Mouse (Mus musculus) neural tube, embryonic 11.5 days (tissue): ENCODE results near the gene Phox2a. TPM values are rescaled to one million over a fixed set of nuclear protein-coding genes. Genes with fewer than 3 reads are reported as not detected.

Experiments used
- ATAC-seq: fragments of 200-750 bp; cut with Nextera tagmentation; 2 replicates; pipeline ENCODE4 v1.8.0; 2017; ENCODE audit warnings: moderate number of reproducible peaks, mild to moderate bottlenecking, moderate TSS enrichment, moderate library complexity; ENCODE audit not compliant: insufficient read depth, low FRiP score, low TSS enrichment
- DNase-seq: peaks from one replicate; pipeline ENCODE4 v3.0.0-alpha.2; 2015; ENCODE audit warnings: low spot score
- H3K27ac ChIP-seq: fragments of 300-500 bp; sonication (generic); 2 replicates; pipeline ENCODE4 v1.5.1; 2014; ENCODE audit warnings: low read depth, mild to moderate bottlenecking, low read length
- H3K27me3 ChIP-seq: fragments of 300-500 bp; sonication (generic); 2 replicates; pipeline ENCODE4 v1.6.1; 2014; ENCODE audit warnings: mild to moderate bottlenecking, low read length, mixed read lengths; ENCODE audit not compliant: control insufficient read depth, insufficient read depth
- H3K36me3 ChIP-seq: fragments of 300-500 bp; sonication (generic); 2 replicates; pipeline ENCODE4 v1.6.1; 2014; ENCODE audit warnings: mild to moderate bottlenecking, low read length, moderate library complexity, mixed read lengths; ENCODE audit not compliant: control insufficient read depth, insufficient read depth
- H3K4me1 ChIP-seq: fragments of 300-500 bp; sonication (generic); 2 replicates; pipeline ENCODE4 v1.6.1; 2014; ENCODE audit warnings: low read length, mixed read lengths; ENCODE audit not compliant: control insufficient read depth, insufficient read depth
- H3K4me2 ChIP-seq: fragments of 300-500 bp; sonication (generic); 2 replicates; pipeline ENCODE4 v1.6.1; 2014; ENCODE audit warnings: low read depth, mild to moderate bottlenecking, moderate library complexity
- H3K4me3 ChIP-seq: fragments of 300-500 bp; sonication (generic); 2 replicates; pipeline ENCODE4 v1.5.1; 2014; ENCODE audit warnings: low read depth, low read length
- H3K9ac ChIP-seq: fragments of 300-500 bp; sonication (generic); 2 replicates; pipeline ENCODE4 v1.6.1; 2014; ENCODE audit warnings: mild to moderate bottlenecking, low read length
- H3K9me3 ChIP-seq: fragments of 300-500 bp; sonication (generic); 2 replicates; pipeline ENCODE4 v1.6.1; 2016; ENCODE audit warnings: low read length; ENCODE audit not compliant: control insufficient read depth
- WGBS: fragments of 180-500 bp; shearing (Covaris S2); extraction: QIAGEN DNeasy Blood & Tissue Kit; methylation state at CpG from one replicate; pipeline ENCODE4 v1.1.7; 2014; 5-methylcytosine and 5-hydroxymethylcytosine counted together
- polyA plus RNA-seq: library from polyadenylated mRNA; unstranded; fragments of >200 nt; fragmentation: Nextera tagmentation; extraction: Ambion mirVana; gene quantifications from 2 replicates; pipeline ENCODE4 v1.2.1, GENCODE M21; 2014

The Phox2a gene
- polyA plus RNA-seq, 1 experiment from 2014 or later: 1.9 TPM

GRCm38 (mm10) chr7:101870629-101871028 is 52.5 kb downstream of the Phox2a start, which contains the start of gene Folr1:
TSS of gene Folr1 (minus strand) at chr7:101870788.
- no peaks in the 10 kb centered on the region for H3K36me3 ChIP-seq
- no peaks in the 10 kb centered on the region for H3K4me1 ChIP-seq
- H3K4me3 ChIP-seq: no peak within 1 kb of the TSS
- WGBS: 41% methylated on average over 2 of the region's 2 CpGs
- no peaks in the 10 kb centered on the region for H3K9me3 ChIP-seq
- no peak within 1 kb of the TSS for H3K27ac ChIP-seq
- DNase-seq: no peak
- ATAC-seq: no peak
- no peak within 1 kb of the TSS for H3K4me2 ChIP-seq
- H3K9ac ChIP-seq: no peak within 1 kb of the TSS
- no peaks in the 10 kb centered on the region for H3K27me3 ChIP-seq

DNA sequence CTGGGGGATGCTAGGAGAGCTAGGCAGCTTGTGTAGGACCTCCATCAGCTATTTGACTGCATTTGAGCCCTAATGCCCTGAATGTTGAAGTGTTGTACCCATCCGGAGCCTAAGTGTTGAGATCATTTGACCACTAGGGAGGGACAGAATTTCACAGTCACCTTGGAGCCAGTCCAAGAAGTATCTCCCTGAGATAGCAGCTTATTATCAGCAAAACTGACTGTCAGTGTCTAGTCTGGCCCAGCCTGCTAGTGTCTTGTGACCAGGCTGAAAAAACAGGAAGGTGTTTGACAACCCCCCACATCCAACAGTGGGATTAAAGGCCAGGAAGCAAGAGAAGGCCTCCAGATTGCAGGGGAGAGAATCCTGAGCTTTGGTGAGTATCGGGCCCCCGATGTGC is 53.2 kb downstream of the Phox2a start:
- ATAC-seq (no peak), DNase-seq (no peak)
- no peak overlapping the region for H3K4me3 ChIP-seq
- H3K27me3 ChIP-seq: no peaks in the 10 kb centered on the region
- 83% methylated on average over 3 of the region's 3 CpGs for WGBS
- H3K4me1 ChIP-seq: no peaks in the 10 kb centered on the region
- H3K9me3 ChIP-seq: no peaks in the 10 kb centered on the region
- H3K36me3 ChIP-seq: no peaks in the 10 kb centered on the region
- H3K27ac ChIP-seq: no peak overlapping the region
- H3K9ac ChIP-seq: no peak overlapping the region
- no peak overlapping the region for H3K4me2 ChIP-seq

Other genes starting within 250 kb of the Phox2a start
- gene Art2b, start 232.7 kb upstream of the Phox2a start, polyA plus RNA-seq: not detected in 2 replicates
- 37.1 and 41.4 TPM in 2 replicates for gene Clpb, start 154.7 kb upstream of the Phox2a start, polyA plus RNA-seq
- 32.2 and 37.7 TPM in 2 replicates for gene Inppl1, start 19.9 kb downstream of the Phox2a start, polyA plus RNA-seq
- gene Folr2, start 38.9 kb downstream of the Phox2a start, polyA plus RNA-seq: 0.25 and 0.57 TPM in 2 replicates
- 79.9 and 87.3 TPM in 2 replicates for gene Anapc15, start 45.4 kb downstream of the Phox2a start, polyA plus RNA-seq
- gene Folr1, start 52.5 kb downstream of the Phox2a start, polyA plus RNA-seq: 0.49 and 0.91 TPM in 2 replicates
- 134 and 144 TPM in 2 replicates for gene Lamtor1, start 87.6 kb downstream of the Phox2a start, polyA plus RNA-seq
- gene Tomt, start 88.0 kb downstream of the Phox2a start, polyA plus RNA-seq: 0.53 and 1.0 TPM in 2 replicates
- gene Lrrc51, start 115.6 kb downstream of the Phox2a start, polyA plus RNA-seq: 7.9 and 8.8 TPM in 2 replicates
- 89.9 and 102 TPM in 2 replicates for gene Numa1, start 115.8 kb downstream of the Phox2a start, polyA plus RNA-seq
- 3.4 TPM in 2 replicates for gene Il18bp, start 200.4 kb downstream of the Phox2a start, polyA plus RNA-seq
- gene Rnf121, start 247.2 kb downstream of the Phox2a start, polyA plus RNA-seq: 28.6 and 28.8 TPM in 2 replicates
- gene Xndc1, start 247.2 kb downstream of the Phox2a start, polyA plus RNA-seq: 20.4 and 21.5 TPM in 2 replicates
- gene Xntrpc, start 247.4 kb downstream of the Phox2a start, polyA plus RNA-seq: 1.7 and 2.1 TPM in 2 replicates